Mouse (Mus musculus): Measurements from ENCODE around the gene Spryd4.

DNA sequence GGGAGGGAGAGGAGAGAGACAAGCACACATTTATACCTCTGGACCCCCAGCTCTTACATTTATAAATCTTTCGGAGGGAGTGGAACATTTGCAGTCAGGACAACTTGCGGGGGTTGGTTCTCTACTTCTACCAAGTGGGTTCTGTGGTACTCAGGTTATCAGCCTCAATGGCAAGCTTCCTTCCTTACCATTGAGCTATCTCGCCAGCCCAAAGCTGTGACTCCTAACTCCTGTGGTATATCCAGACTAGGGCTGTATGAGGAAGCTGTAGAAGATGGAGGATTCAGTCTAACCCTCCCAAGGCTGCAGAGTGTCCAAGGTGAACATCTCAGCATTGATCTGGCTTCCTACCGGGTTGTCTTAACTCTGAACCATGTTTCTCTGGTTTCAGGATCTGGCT is 27.5 kb upstream of the Spryd4 start:
- TF ChIP-seq EP300 (IDR thresholded peaks at IDR 0.05; ENCODE audit: insufficient read depth, low read depth, low read length): no peak
- TF ChIP-seq POLR2A (IDR thresholded peaks at IDR 0.05; ENCODE audit: insufficient read depth, low read depth, low read length): no peak
- TF ChIP-seq CTCF (IDR thresholded peaks at IDR 0.05): no peak
